Mouse (Mus musculus) MEL (cell line): ENCODE measurements around the gene Rab35. TPM values are rescaled to one million over a fixed set of nuclear protein-coding genes. Genes with fewer than 3 reads are reported as not detected.

Source experiments
- DNase-seq: peaks from one replicate; pipeline ENCODE4 v3.0.0; 2011; ENCODE audit warnings: low read depth, low spot score
- H3K27ac ChIP-seq: 2 replicates; pipeline ENCODE4 v1.5.1; 2012; ENCODE audit warnings: low read depth, mild to moderate bottlenecking, control low read depth, low read length, moderate library complexity; ENCODE audit not compliant: control insufficient read depth
- H3K27me3 ChIP-seq, 2 experiments: fragments of 150-350 bp in 1 of 2; sonication (generic) in 1 of 2; 2 replicates each; pipeline ENCODE4 v1.6.1; 2012; ENCODE audit warnings: low read length in 2 of 2, mild to moderate bottlenecking in 2 of 2, improper control_type of control experiment in 1 of 2, moderate library complexity in 1 of 2; ENCODE audit not compliant: insufficient read depth in 2 of 2, control insufficient read depth in 1 of 2
- H3K36me3 ChIP-seq, 2 experiments: 2 replicates each; pipeline ENCODE4 v1.6.1; 2012 to 2014; ENCODE audit warnings: low read length in 2 of 2, improper control_type of control experiment in 1 of 2, inconsistent platforms in 1 of 2, mild to moderate bottlenecking in 1 of 2; ENCODE audit not compliant: insufficient read depth in 2 of 2, control insufficient read depth in 1 of 2
- H3K4me1 ChIP-seq, 2 experiments: fragments of 150-350 bp in 1 of 2; sonication (generic) in 1 of 2; 2 replicates each; pipeline ENCODE4 v1.6.1; 2012; ENCODE audit warnings: low read length in 2 of 2, improper control_type of control experiment in 1 of 2, mild to moderate bottlenecking in 1 of 2; ENCODE audit not compliant: insufficient read depth in 2 of 2, control insufficient read depth in 1 of 2
- H3K4me3 ChIP-seq, 2 experiments: fragments of 150-350 bp in 1 of 2; sonication (generic) in 1 of 2; 2 replicates each; pipeline ENCODE4 v1.5.1; 2012; ENCODE audit warnings: low read depth in 2 of 2, low read length in 2 of 2, mild to moderate bottlenecking in 2 of 2, moderate library complexity in 2 of 2, control low read depth in 1 of 2, improper control_type of control experiment in 1 of 2; ENCODE audit not compliant: control insufficient read depth in 1 of 2, insufficient read depth in 1 of 2
- H3K79me2 ChIP-seq: 2 replicates; pipeline ENCODE4 v1.6.1; 2012; ENCODE audit warnings: mild to moderate bottlenecking, low read length, moderate library complexity; ENCODE audit not compliant: control insufficient read depth, poor library complexity, insufficient read depth
- H3K9ac ChIP-seq: 2 replicates; pipeline ENCODE4 v1.6.1; 2012; ENCODE audit warnings: low read depth, mild to moderate bottlenecking, control low read depth, low read length, moderate library complexity; ENCODE audit not compliant: control insufficient read depth, poor library complexity, severe bottlenecking
- H3K9me3 ChIP-seq: fragments of 150-350 bp; sonication (generic); replicated peaks from 2 replicates; pipeline ENCODE4 v1.6.1; 2012; ENCODE audit warnings: mild to moderate bottlenecking, low read length, improper control_type of control experiment, moderate library complexity; ENCODE audit not compliant: insufficient read depth
- CHD1 ChIP-seq: IDR thresholded peaks from 2 replicates; pipeline ENCODE4 v1.6.1; 2012; ENCODE audit warnings: low read depth, mild to moderate bottlenecking, inconsistent platforms, low read length, improper control_type of control experiment
- EP300 ChIP-seq, 2 experiments: IDR thresholded peaks; 2 replicates each; pipeline ENCODE4 v1.6.1; 2011; ENCODE audit warnings: improper control_type of control experiment in 2 of 2, low read length in 2 of 2, low read depth in 1 of 2, mild to moderate bottlenecking in 1 of 2
- ETS1 ChIP-seq: IDR thresholded peaks from 2 replicates; pipeline ENCODE4 v1.6.1; 2012; ENCODE audit warnings: low read depth, mild to moderate bottlenecking, inconsistent platforms, low read length, improper control_type of control experiment, moderate library complexity
- GABPA ChIP-seq: IDR thresholded peaks from 2 replicates; pipeline ENCODE4 v1.6.1; 2012; ENCODE audit warnings: low read depth, mild to moderate bottlenecking, inconsistent platforms, low read length, improper control_type of control experiment, moderate library complexity
- KAT2A ChIP-seq: conservative IDR thresholded peaks from 2 replicates; pipeline ENCODE4 v1.6.1; 2012; ENCODE audit warnings: low read depth, low read length, improper control_type of control experiment, inconsistent platforms
- MAFK ChIP-seq: IDR thresholded peaks from 2 replicates; pipeline ENCODE4 v1.6.1; 2011; ENCODE audit warnings: low read depth, mild to moderate bottlenecking, low read length, improper control_type of control experiment, borderline replicate concordance
- MAX ChIP-seq: IDR thresholded peaks from 2 replicates; pipeline ENCODE4 v1.6.1; 2011; ENCODE audit warnings: low read length, improper control_type of control experiment
- MEF2A ChIP-seq: IDR thresholded peaks from 2 replicates; pipeline ENCODE4 v1.6.1; 2014; ENCODE audit warnings: low read depth, mild to moderate bottlenecking, inconsistent platforms, low read length, improper control_type of control experiment; ENCODE audit not compliant: poor library complexity, insufficient replicate concordance, severe bottlenecking; ENCODE audit errors: extremely low read depth
- MXI1 ChIP-seq: IDR thresholded peaks from 2 replicates; pipeline ENCODE4 v1.6.1; 2011; ENCODE audit warnings: mild to moderate bottlenecking, low read depth, low read length, improper control_type of control experiment
- MYB ChIP-seq: IDR thresholded peaks from 2 replicates; pipeline ENCODE4 v1.6.1; 2011; ENCODE audit warnings: mild to moderate bottlenecking, low read depth, low read length, improper control_type of control experiment
- POLR2AphosphoS2 ChIP-seq: IDR thresholded peaks from 2 replicates; pipeline ENCODE4 v1.6.1; 2011; ENCODE audit warnings: low read length, improper control_type of control experiment
- POLR2AphosphoS5 ChIP-seq: IDR thresholded peaks from 2 replicates; pipeline ENCODE4 v1.6.1; 2012; ENCODE audit warnings: low read depth, borderline replicate concordance, mild to moderate bottlenecking, inconsistent platforms, low read length, moderate library complexity, mixed read lengths
- RAD21 ChIP-seq: IDR thresholded peaks from 2 replicates; pipeline ENCODE4 v1.6.1; 2011; ENCODE audit warnings: mild to moderate bottlenecking, low read depth, low read length, improper control_type of control experiment
- TBP ChIP-seq: IDR thresholded peaks from 2 replicates; pipeline ENCODE4 v1.8.0; 2011; ENCODE audit warnings: low read depth, low read length, improper control_type of control experiment
- UBTF ChIP-seq: IDR thresholded peaks from 2 replicates; pipeline ENCODE4 v1.6.1; 2012; ENCODE audit warnings: low read depth, mild to moderate bottlenecking, inconsistent platforms, low read length, improper control_type of control experiment, moderate library complexity, borderline replicate concordance; ENCODE audit not compliant: insufficient read depth
- USF2 ChIP-seq, 2 experiments: IDR thresholded peaks; 2 replicates each; pipeline ENCODE4 v1.6.1; 2011 to 2012; ENCODE audit warnings: improper control_type of control experiment in 2 of 2, low read length in 2 of 2, borderline replicate concordance in 1 of 2, inconsistent platforms in 1 of 2, low read depth in 1 of 2, mild to moderate bottlenecking in 1 of 2; ENCODE audit not compliant: insufficient read depth in 1 of 2
- ZMIZ1 ChIP-seq: IDR thresholded peaks from 2 replicates; pipeline ENCODE4 v1.6.1; 2012; ENCODE audit warnings: low read depth, mild to moderate bottlenecking, inconsistent platforms, low read length, improper control_type of control experiment, moderate library complexity
- polyA plus RNA-seq, 2 experiments: library from polyadenylated mRNA; stranded (reverse) in 1 of 2; unstranded in 1 of 2; fragments of >175 nt in 1 of 2; fragments of >200 nt in 1 of 2; gene quantifications; 2 replicates each; pipeline versions ENCODE4 v1.2.1 to v1.2.4; 2012; ENCODE audit warnings: low replicate concordance in 2 of 2, low read depth in 1 of 2; ENCODE audit not compliant: insufficient read length in 2 of 2, insufficient read depth in 1 of 2, missing spikeins in 1 of 2
- total RNA-seq: library from RNA; depleted of rRNA; stranded (reverse); fragments of 300-350 nt; gene quantifications from 2 replicates; pipeline ENCODE4 v1.2.3, GENCODE M21; 2012

The Rab35 gene
- total and polyA plus RNA-seq, 3 experiments, result 66.9 to 113 TPM; not detected in 1

DNA sequence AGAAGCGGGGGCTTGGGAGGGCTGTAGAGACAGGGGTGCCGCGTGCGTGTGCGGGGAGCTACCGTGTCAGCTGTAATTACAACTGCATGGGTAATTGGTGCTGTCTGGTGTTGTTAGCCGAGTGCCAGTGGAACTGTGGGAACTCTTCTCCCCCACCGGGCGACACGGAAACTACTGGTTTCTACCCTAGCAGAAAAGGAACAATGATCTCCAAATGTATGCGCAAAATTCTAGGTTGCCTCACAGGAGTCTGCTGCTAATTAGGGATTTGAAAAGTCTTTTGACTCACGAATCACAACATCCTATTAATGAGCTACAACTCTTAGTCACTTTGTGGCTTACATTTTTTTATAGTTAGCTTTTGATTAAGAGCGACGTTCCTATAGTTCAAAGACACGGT is 45.5 kb upstream of the Rab35 start:
- Histone ChIP-seq H3K9ac (no peak overlapping the region), H3K27me3 (no peaks in the 10 kb centered on the region), H3K4me1 (no peaks in the 10 kb centered on the region)
- no peak for DNase-seq
- no peak for TF ChIP-seq MXI1
- TF ChIP-seq USF2 (IDR thresholded peaks at IDR 0.05; ENCODE audit: borderline replicate concordance in 1 of 2, insufficient read depth in 1 of 2, low read depth in 1 of 2, low read length in 2 of 2), result no peak
- no peak for TF ChIP-seq MAFK
- TF ChIP-seq POLR2AphosphoS5, result no peak
- no peak for TF ChIP-seq TBP
- TF ChIP-seq UBTF, result no peak
- no peak for TF ChIP-seq MAX
- TF ChIP-seq ZMIZ1, result no peak
- TF ChIP-seq KAT2A, result no peak
- no peak for TF ChIP-seq CHD1
- no peak for TF ChIP-seq MEF2A
- TF ChIP-seq EP300 (IDR thresholded peaks at IDR 0.05; ENCODE audit: low read depth in 1 of 2, low read length in 2 of 2), result no peak
- no peak for TF ChIP-seq ETS1
- TF ChIP-seq GABPA, result no peak
- TF ChIP-seq, all 39 proteins: peak for 0
- no peak overlapping the region for H3K27ac ChIP-seq
- H3K9me3 ChIP-seq, result no peaks in the 10 kb centered on the region
- no peaks in the 10 kb centered on the region for H3K79me2 ChIP-seq
- no peak overlapping the region for H3K4me3 ChIP-seq
- peaks cover 0 to 4% of the 10 kb centered on the region in 2 experiments; a peak in 1 of 4 replicates for H3K36me3 ChIP-seq

DNA sequence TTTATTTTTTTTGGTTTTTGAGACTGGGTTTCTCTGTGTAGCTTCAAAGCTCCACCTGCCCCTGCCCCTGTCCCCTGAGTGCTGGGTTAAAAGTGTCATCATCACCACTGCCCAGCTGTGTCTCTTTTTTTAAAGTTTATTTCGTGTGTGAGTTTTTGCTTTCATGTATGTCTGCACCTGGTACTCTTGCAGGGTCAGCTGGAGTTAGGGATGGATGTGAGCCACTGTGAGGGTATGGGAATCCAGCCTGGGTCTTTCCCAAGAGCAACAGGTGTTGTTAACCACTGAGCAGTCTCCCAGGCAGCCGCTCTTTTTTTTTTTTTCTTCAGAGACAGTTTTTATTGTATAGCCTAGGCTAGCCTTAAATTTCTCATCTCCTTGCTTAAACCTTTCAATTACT is 44.9 kb upstream of the Rab35 start:
- TF ChIP-seq POLR2AphosphoS2, result no peak
- no peak for TF ChIP-seq MAX
- TF ChIP-seq RAD21, result no peak
- no peak for TF ChIP-seq MXI1
- TF ChIP-seq MYB, result no peak
- TF ChIP-seq CHD1, result no peak
- no peak for TF ChIP-seq UBTF
- H3K4me1 ChIP-seq, result no peaks in the 10 kb centered on the region
- no peak overlapping the region for H3K9ac ChIP-seq
- no peak overlapping the region for H3K27ac ChIP-seq
- H3K9me3 ChIP-seq, result no peaks in the 10 kb centered on the region
- no peak for DNase-seq
- H3K79me2 ChIP-seq, result no peaks in the 10 kb centered on the region
- H3K4me3 ChIP-seq, result no peak overlapping the region
- peaks cover 0 to 8% of the 10 kb centered on the region in 2 experiments; a peak in 2 of 4 replicates for H3K36me3 ChIP-seq
- no peaks in the 10 kb centered on the region for H3K27me3 ChIP-seq
